Mouse (Mus musculus) naive thymus-derived CD4-positive, alpha-beta T cell, adult 2 months (primary cell): ENCODE results near the gene Gm10188.

Experiments
- DNase-seq: peaks from one replicate; pipeline ENCODE4 v3.0.0-alpha.2; 2011; ENCODE audit warnings: low read depth

The Gm10188 gene

DNA sequence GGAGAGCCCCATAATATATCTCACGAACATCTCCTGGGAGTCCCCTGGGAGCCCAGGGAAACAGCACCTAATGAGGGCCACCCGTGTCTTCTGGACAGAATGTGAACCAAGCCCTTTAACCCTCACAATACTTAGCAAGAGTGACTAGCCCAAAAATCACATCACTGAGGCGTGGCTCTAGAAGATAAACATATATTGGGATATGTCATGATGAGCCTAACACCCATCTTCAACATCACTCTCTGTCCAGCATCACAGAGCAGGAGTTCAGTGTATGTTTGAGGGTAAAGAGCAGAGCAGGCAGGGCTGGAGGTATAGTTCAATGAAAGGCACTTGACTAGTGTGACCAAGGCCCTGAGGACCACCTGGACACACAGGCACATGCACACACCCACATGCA, at the start of gene Gm10188:
Gene Gm10188, minus strand, starts transcription at position 101 of the 400 bp plus-strand sequence.
- DNase-seq, result no peak

DNA sequence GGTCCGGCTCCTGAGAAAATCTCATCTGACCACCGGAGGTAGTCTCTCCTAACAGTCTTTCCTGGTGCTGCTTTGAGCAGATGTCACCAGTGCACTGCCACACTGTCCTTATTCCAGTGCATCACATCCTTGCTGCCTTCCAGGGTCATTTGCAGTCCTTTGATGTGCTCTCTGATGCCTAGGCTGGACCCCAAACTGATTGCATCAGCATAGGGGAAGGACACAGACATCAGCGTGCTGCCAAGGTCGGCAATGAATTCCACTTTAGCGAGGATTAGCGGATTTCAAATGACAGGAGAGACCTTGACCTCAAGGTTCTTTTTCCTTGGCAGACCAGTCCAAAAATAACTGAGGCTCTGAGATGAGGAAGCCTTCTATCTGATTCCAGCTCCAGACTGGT, 47.6 kb upstream of the Gm10188 start:
- DNase-seq, result no peak

GRCm38 (mm10) chr1:132276694-132277093, 47.1 kb upstream of the Gm10188 start:
- DNase-seq, result no peak

GRCm38 (mm10) chr1:132271237-132271636, 41.7 kb upstream of the Gm10188 start:
- no peak for DNase-seq

DNA sequence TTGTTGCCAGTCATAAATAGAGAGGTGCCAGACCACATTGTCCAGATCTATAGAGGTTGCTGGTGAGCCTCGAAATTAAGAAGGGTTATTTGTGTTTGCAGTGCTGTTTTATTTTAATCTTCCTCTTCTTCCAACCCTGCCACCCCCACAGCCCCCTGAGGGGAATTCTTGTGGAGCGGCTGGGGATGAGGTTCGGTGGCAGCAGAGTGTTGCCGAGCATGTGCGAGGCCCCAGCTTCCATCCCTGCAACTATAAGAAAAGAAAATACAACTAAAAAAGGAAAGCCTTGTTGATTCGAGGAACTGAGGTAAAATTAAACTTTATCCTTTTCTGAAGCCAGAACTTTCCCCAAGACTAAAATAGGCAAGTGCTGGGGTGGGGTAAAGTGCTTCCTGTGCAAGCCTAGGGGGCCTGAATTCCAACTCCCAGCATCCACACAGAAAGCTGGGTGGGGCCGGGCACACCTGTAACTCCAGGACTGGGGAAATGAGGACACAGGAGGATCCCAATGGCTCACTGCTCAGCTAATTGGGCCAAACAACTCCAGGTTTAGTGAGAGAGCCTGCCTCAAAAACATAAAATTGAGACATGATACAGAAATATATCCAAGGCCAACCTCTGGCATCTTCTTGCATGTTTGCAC, 39.0 kb upstream of the Gm10188 start:
- no peak for DNase-seq

- DNase-seq, result no peak
Measured at GRCm38 (mm10) chr1:132267959-132268358, 38.4 kb upstream of the Gm10188 start.

- DNase-seq, result no peak
Measured at GRCm38 (mm10) chr1:132266791-132267557, 37.4 kb upstream of the Gm10188 start.

GRCm38 (mm10) chr1:132265936-132266335, 36.4 kb upstream of the Gm10188 start:
- DNase-seq, result no peak

DNA sequence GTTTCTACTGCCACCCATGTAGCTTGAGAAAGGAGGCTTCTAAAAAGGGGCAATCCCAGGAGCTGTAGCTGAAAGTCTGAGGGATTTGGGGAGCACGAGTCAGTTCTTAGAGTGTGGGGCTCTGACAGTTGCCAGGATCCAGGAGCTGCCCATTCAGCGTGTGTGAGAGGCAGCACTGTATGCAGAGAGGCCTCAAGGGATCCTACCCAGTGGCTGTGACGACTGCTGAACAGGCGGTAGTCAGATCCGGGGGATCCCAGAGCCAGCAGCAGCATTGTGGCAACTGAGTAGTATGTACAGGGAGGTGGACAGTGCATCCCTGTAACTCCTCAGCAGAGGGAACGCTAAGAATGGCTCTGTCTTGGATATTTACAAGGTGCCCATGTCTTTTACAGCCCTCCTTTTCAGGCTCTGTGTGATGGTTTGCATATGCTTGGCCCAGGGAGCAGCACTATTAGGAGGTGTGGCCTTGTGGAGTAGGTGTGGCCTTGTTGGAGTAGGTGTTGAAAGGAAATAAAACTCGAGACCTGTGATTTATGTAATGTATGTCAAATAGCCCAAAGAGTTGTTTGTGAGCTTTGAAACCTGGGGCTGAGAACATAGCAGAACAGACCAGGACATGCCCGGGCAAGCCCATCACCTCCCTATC, 35.8 kb upstream of the Gm10188 start:
- no peak for DNase-seq

DNA sequence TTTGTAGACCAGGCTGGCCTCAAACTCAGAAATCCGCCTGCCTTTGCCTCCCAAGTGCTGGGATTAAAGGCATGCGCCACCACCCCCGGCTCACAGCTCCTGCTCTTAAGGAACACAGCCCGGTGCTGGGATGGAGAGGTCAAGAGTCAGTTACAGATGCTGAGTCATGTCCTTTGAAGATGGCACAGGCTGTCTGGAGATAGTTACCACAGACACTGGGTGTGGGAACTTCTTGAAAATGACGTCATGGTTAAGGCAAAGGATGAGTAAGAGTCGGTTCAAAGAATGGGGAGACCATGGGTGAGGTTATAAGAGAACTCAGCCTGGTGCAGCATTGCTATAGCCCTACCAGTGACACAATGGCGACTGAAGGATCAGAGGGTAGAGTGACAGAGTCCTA, 35.0 kb upstream of the Gm10188 start:
- no peak for DNase-seq

DNA sequence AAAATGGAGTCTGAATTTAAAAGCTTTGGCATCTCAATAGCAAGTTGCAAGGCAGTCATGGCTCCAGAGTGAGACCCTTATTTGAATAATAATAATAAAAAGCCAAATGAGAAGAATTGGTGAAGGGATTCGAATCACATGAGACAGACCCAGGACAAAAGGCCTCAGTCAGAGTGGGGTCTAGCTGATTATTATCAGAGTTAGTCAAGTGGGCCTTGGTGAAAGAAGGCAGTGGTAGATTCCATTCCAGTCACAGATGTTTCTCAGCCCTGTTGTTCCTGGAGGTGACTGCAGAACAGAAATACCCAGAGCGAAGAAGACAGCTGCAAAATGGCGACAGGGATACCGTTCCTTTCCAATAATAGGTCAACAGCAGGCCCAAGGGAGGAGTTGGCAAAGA, 34.1 kb upstream of the Gm10188 start:
- DNase-seq, result no peak

- DNase-seq, result no peak
Measured at GRCm38 (mm10) chr1:132261058-132261457, 31.5 kb upstream of the Gm10188 start.

GRCm38 (mm10) chr1:132260331-132260730, 30.8 kb upstream of the Gm10188 start:
- no peak for DNase-seq

DNA sequence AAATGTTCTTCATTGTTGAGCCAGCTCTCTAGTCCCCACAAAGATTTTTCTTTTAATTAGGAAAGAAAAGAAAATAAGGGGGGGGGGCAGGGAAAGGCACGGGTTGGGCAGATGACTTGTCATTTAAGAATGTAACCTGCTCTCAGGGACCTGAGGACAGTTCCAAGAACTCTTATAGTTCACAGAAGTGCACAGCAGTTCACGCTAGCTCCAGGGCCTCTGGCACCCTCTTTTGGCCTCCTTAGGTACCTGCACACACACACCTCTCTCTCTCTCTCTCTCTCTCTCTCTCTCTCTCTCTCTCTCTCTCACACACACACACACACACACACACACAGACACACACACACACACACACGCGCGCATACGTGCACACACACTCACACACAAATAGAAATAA, 24.9 kb upstream of the Gm10188 start:
- DNase-seq, result no peak

- DNase-seq, result no peak
Measured at GRCm38 (mm10) chr1:132246641-132247040, 17.1 kb upstream of the Gm10188 start.

GRCm38 (mm10) chr1:132246137-132246536, 16.6 kb upstream of the Gm10188 start:
- no peak for DNase-seq

- no peak for DNase-seq
Measured at GRCm38 (mm10) chr1:132245010-132245409, 15.4 kb upstream of the Gm10188 start.

- peak; percentile 58 for DNase-seq
Measured at GRCm38 (mm10) chr1:132237585-132238159, 8.1 kb upstream of the Gm10188 start.

DNA sequence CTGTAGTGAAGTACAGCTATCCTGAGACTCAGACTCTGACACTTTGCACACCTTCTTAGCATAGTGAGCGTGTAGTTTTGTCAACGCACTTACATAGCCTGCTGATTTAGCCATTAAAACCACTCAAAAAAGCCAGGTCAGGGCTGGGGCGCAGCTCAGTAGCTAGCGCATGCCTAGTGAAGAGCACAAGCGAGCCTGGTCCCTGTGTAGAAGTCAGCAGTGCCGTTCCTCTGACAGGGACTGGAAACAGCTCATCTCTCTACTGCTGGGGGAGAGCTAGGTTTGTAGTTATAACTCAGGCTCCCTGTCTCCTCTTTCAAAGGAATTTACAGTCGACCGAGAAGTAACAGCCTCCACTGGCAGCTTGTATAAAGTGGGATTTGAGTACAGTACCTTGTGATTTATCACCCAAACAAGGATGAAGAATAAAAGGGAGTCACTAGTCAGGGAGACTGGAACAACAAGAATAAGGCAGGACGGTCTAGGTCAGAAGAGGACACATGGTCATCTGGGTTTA, 5.2 kb upstream of the Gm10188 start:
- no peak for DNase-seq

- no peak for DNase-seq
Measured at GRCm38 (mm10) chr1:132233566-132233965, 4.0 kb upstream of the Gm10188 start.

GRCm38 (mm10) chr1:132231470-132232274, 2.1 kb upstream of the Gm10188 start:
- DNase-seq, result no peak
